Mouse (Mus musculus): ENCODE results near the gene Sprr1a. TPM values are rescaled to one million over a fixed set of nuclear protein-coding genes. Genes with fewer than 3 reads are reported as not detected.

Gene Sprr1a
- polyA plus RNA-seq, 1 experiment from 2014 or later = 152 TPM

DNA sequence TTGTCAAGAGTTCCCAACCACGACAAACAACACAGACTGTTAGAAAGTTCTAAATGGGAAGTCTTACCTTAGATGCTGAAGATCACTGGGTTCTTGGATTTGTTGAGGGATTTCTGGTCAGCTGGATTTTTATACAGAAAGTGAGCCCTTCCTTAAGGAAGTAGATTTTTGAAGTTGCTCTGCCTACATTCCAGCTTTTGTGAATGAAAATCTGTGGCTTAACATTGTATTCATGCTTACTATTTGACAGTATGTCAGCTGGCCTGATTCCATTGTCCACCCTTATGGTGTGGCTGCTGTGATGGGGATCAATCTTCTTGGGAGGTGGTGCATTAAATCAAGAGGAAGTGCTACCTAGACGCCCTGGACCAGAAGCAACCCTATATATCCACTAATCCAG, 27.1 kb downstream of the Sprr1a start, which contains the start of gene Sprr3:
Gene Sprr3 (minus strand): TSS at position 101 of the 400 bp plus-strand sequence.
- Histone ChIP-seq H3K27me3 (no peaks in the 10 kb centered on the region), H3K36me3 (no peaks in the 10 kb centered on the region), H3K9ac (no peak within 1 kb of the TSS), H3K4me3 (no peak within 1 kb of the TSS), H3K27ac (no peak within 1 kb of the TSS), H3K9me3 (no peaks in the 10 kb centered on the region), H3K4me2 (no peak within 1 kb of the TSS), H3K4me1 (no peaks in the 10 kb centered on the region)
- ATAC-seq (ENCODE audit: insufficient number of reproducible peaks, low FRiP score, low TSS enrichment, low read depth) = no peak
- WGBS = 61% methylated on average over 2 of the region's 2 CpGs

DNA sequence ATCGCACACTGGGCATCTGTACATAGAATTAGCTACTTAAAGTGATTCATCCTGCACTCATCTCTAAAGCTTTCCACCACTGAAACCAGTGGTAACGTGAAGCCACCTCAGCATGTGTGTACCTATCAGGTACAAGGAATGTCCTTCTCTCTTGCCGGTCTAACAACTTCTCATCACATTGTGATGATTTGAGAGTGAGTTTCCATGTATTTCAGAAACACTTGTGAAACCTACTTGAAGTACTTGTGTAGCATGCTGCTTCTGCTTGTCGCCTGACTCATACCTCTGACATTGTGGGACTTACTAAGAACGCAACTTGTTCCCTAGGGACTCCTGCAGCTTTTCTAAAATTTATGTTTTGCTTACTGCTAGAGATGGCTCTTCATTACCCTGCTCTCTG, 30.5 kb downstream of the Sprr1a start:
- H3K27me3 ChIP-seq = no peaks in the 10 kb centered on the region
- no peaks in the 10 kb centered on the region for H3K36me3 ChIP-seq
- WGBS = 85% methylated on average over 5 of the region's 5 CpGs
- no peak overlapping the region for H3K4me3 ChIP-seq
- no peak overlapping the region for H3K4me2 ChIP-seq
- no peak overlapping the region for H3K27ac ChIP-seq
- no peaks in the 10 kb centered on the region for H3K4me1 ChIP-seq
- no peak for ATAC-seq (ENCODE audit: insufficient number of reproducible peaks, low FRiP score, low TSS enrichment, low read depth)
- H3K9me3 ChIP-seq = no peaks in the 10 kb centered on the region
- H3K9ac ChIP-seq = no peak overlapping the region

DNA sequence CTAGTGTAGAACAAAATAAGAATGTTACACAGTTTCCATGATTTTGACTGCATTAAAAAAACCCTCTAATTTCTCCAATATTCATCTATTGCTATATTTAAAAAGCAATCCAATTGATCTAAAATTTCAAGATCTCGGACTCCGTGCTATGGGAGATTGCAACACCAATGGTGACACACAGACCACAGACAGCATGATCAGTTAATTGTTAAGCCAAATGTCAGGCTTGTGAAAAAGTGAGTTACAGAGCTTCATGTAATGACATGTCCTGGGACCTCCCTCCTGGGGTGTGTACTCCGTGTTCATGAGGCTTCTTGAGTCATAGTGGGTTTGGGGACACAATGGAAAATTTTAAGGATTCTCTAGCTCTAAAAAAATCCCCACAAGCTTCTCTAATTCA, 45.5 kb downstream of the Sprr1a start:
- Histone ChIP-seq H3K27me3 (no peaks in the 10 kb centered on the region), H3K9ac (no peak overlapping the region), H3K4me1 (no peaks in the 10 kb centered on the region), H3K4me2 (no peak overlapping the region), H3K27ac (no peak overlapping the region), H3K36me3 (no peaks in the 10 kb centered on the region), H3K9me3 (no peaks in the 10 kb centered on the region), H3K4me3 (no peak overlapping the region)
- WGBS = 77% methylated on average over 3 of the region's 3 CpGs
- no peak for ATAC-seq (ENCODE audit: insufficient number of reproducible peaks, low FRiP score, low TSS enrichment, low read depth)

DNA sequence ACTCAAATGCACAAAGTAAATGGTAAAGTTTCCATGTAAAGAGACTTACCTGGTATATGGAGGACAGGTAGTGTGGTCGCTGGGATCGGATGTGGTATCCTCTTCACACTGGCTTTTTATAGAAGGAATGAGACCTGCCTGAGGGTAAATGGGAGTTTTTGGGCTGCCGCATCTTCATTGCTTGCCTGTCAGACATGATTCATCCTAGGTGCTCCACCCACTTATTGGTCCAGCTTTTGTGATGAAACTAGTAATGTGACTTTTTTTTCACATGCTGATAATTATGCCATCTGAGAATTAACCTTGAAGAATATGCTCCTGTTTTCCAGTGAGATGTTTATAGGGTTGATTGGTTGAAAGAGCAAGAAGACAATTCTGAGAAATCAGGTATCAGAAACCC, 47.0 kb downstream of the Sprr1a start, which contains the start of gene Sprr1b:
Gene Sprr1b (minus strand): TSS at position 101 of the 400 bp plus-strand sequence.
- Histone ChIP-seq H3K4me3 (no peak within 1 kb of the TSS), H3K9ac (no peak within 1 kb of the TSS), H3K9me3 (no peaks in the 10 kb centered on the region), H3K4me2 (no peak within 1 kb of the TSS), H3K36me3 (no peaks in the 10 kb centered on the region), H3K4me1 (no peaks in the 10 kb centered on the region), H3K27ac (no peak within 1 kb of the TSS), H3K27me3 (no peaks in the 10 kb centered on the region)
- WGBS = 77% methylated on average over 3 of the region's 3 CpGs
- no peak for ATAC-seq (ENCODE audit: insufficient number of reproducible peaks, low FRiP score, low TSS enrichment, low read depth)

Other genes starting within 250 kb of the Sprr1a start
- gene Sprr2a3, start 200.5 kb downstream of the Sprr1a start, polyA plus RNA-seq (2015; fragmentation: Nextera tagmentation; extraction: Ambion mirVana) = 0.26 and 1.0 TPM in 2 replicates
- gene Sprr2b, start 169.3 kb downstream of the Sprr1a start, polyA plus RNA-seq (2015; fragmentation: Nextera tagmentation; extraction: Ambion mirVana) = 0.91 and 3.6 TPM in 2 replicates
- 0.92 and 1.6 TPM in 2 replicates for gene Sprr2d, start 146.8 kb downstream of the Sprr1a start, polyA plus RNA-seq (2015; fragmentation: Nextera tagmentation; extraction: Ambion mirVana)
- not detected in 2 replicates for gene Sprr2e, start 133.8 kb downstream of the Sprr1a start, polyA plus RNA-seq (2015; fragmentation: Nextera tagmentation; extraction: Ambion mirVana)
- gene Sprr2f, start 120.7 kb downstream of the Sprr1a start, polyA plus RNA-seq (2015; fragmentation: Nextera tagmentation; extraction: Ambion mirVana) = not detected in 2 replicates
- 1.2 and 4.9 TPM in 2 replicates for gene Sprr2h, start 100.2 kb downstream of the Sprr1a start, polyA plus RNA-seq (2015; fragmentation: Nextera tagmentation; extraction: Ambion mirVana)
- not detected in 2 replicates for gene Sprr2i, start 77.9 kb downstream of the Sprr1a start, polyA plus RNA-seq (2015; fragmentation: Nextera tagmentation; extraction: Ambion mirVana)
- 0.46 TPM in 1 of 2 replicates, not detected in the other for gene Sprr2j-ps, start 67.8 kb downstream of the Sprr1a start, polyA plus RNA-seq (2015; fragmentation: Nextera tagmentation; extraction: Ambion mirVana)
- gene Gm9774, start 56.5 kb downstream of the Sprr1a start, polyA plus RNA-seq (2015; fragmentation: Nextera tagmentation; extraction: Ambion mirVana) = 11.5 and 14.4 TPM in 2 replicates
- gene Sprr2k, start 53.3 kb downstream of the Sprr1a start, polyA plus RNA-seq (2015; fragmentation: Nextera tagmentation; extraction: Ambion mirVana) = 1.00 and 1.5 TPM in 2 replicates
- gene Sprr1b, start 47.1 kb downstream of the Sprr1a start, polyA plus RNA-seq (2015; fragmentation: Nextera tagmentation; extraction: Ambion mirVana) = 132 and 137 TPM in 2 replicates
- gene Sprr3, start 27.2 kb downstream of the Sprr1a start, polyA plus RNA-seq (2015; fragmentation: Nextera tagmentation; extraction: Ambion mirVana) = 8.4 and 15.5 TPM in 2 replicates
- gene Sprr4, start 14.6 kb upstream of the Sprr1a start, polyA plus RNA-seq (2015; fragmentation: Nextera tagmentation; extraction: Ambion mirVana) = not detected in 2 replicates
- gene 2310046K23Rik, start 48.6 kb upstream of the Sprr1a start, polyA plus RNA-seq (2015; fragmentation: Nextera tagmentation; extraction: Ambion mirVana) = 7.9 and 9.3 TPM in 2 replicates
- 19.2 and 25.9 TPM in 2 replicates for gene Ivl, start 87.8 kb upstream of the Sprr1a start, polyA plus RNA-seq (2015; fragmentation: Nextera tagmentation; extraction: Ambion mirVana)
- gene Smcp, start 103.1 kb upstream of the Sprr1a start, polyA plus RNA-seq (2015; fragmentation: Nextera tagmentation; extraction: Ambion mirVana) = not detected in 2 replicates
- gene 2210017I01Rik, start 121.6 kb upstream of the Sprr1a start, polyA plus RNA-seq (2015; fragmentation: Nextera tagmentation; extraction: Ambion mirVana) = 0.37 TPM in 1 of 2 replicates, not detected in the other
- 7.3 and 8.9 TPM in 2 replicates for gene Lce6a, start 135.8 kb upstream of the Sprr1a start, polyA plus RNA-seq (2015; fragmentation: Nextera tagmentation; extraction: Ambion mirVana)
- gene Lce1a1, start 162.4 kb upstream of the Sprr1a start, polyA plus RNA-seq (2015; fragmentation: Nextera tagmentation; extraction: Ambion mirVana) = 1.5 and 9.5 TPM in 2 replicates
- 0.33 and 1.3 TPM in 2 replicates for gene Lce1b, start 171.0 kb upstream of the Sprr1a start, polyA plus RNA-seq (2015; fragmentation: Nextera tagmentation; extraction: Ambion mirVana)
- gene Lce1a2, start 184.4 kb upstream of the Sprr1a start, polyA plus RNA-seq (2015; fragmentation: Nextera tagmentation; extraction: Ambion mirVana) = 3.2 and 14.9 TPM in 2 replicates
- 2.9 and 15.4 TPM in 2 replicates for gene Lce1c, start 193.4 kb upstream of the Sprr1a start, polyA plus RNA-seq (2015; fragmentation: Nextera tagmentation; extraction: Ambion mirVana)
- gene Lce1d, start 201.3 kb upstream of the Sprr1a start, polyA plus RNA-seq (2015; fragmentation: Nextera tagmentation; extraction: Ambion mirVana) = 0.77 and 2.2 TPM in 2 replicates
- gene Lce1e, start 223.2 kb upstream of the Sprr1a start, polyA plus RNA-seq (2015; fragmentation: Nextera tagmentation; extraction: Ambion mirVana) = 0.84 and 3.9 TPM in 2 replicates
- 1.5 and 5.1 TPM in 2 replicates for gene Lce1f, start 234.5 kb upstream of the Sprr1a start, polyA plus RNA-seq (2015; fragmentation: Nextera tagmentation; extraction: Ambion mirVana)